Mouse (Mus musculus) CD4-positive, CD25-positive, alpha-beta regulatory T cell, adult 4 months (primary cell): ENCODE measurements around the gene Msantd2. TPM values are rescaled to one million over a fixed set of nuclear protein-coding genes. Genes with fewer than 3 reads are reported as not detected.

Experiments
- ATAC-seq: one replicate; pipeline ENCODE4 v1.8.0; 2017
- polyA plus RNA-seq, 2 experiments: library from polyadenylated mRNA; unstranded; fragments of 100-300 nt; shearing (Covaris generic); gene quantifications; one replicate each; pipeline ENCODE4 v1.2.1; 2017

Msantd2 gene
- polyA plus RNA-seq, 2 experiments from 2014 or later, result 8.3 to 13.7 TPM

- peak; percentile 20 for ATAC-seq
Observed at GRCm38 (mm10) chr9:37504348-37504747, 15.2 kb downstream of the Msantd2 start.

- ATAC-seq, result no peak
Observed at GRCm38 (mm10) chr9:37506023-37506422, 16.9 kb downstream of the Msantd2 start.

GRCm38 (mm10) chr9:37512097-37512496, 23.0 kb downstream of the Msantd2 start:
- ATAC-seq, result no peak

- ATAC-seq, result no peak
Observed at GRCm38 (mm10) chr9:37514456-37514855, 25.3 kb downstream of the Msantd2 start.

- no peak for ATAC-seq
Observed at GRCm38 (mm10) chr9:37517467-37517866, 28.3 kb downstream of the Msantd2 start.

- ATAC-seq, result no peak
Observed at GRCm38 (mm10) chr9:37518991-37519390, 29.9 kb downstream of the Msantd2 start.

GRCm38 (mm10) chr9:37519995-37520394, 30.9 kb downstream of the Msantd2 start:
- ATAC-seq, result no peak

GRCm38 (mm10) chr9:37525461-37525860, 36.3 kb downstream of the Msantd2 start:
- ATAC-seq, result no peak

GRCm38 (mm10) chr9:37526443-37527395, 37.6 kb downstream of the Msantd2 start:
- ATAC-seq, result no peak

- ATAC-seq, result no peak
Observed at GRCm38 (mm10) chr9:37527396-37528224, 38.5 kb downstream of the Msantd2 start, which contains the start of gene Esam. TSS of gene Esam (plus strand) at chr9:37528078.

- no peak for ATAC-seq
Observed at GRCm38 (mm10) chr9:37528225-37528970, 39.3 kb downstream of the Msantd2 start.

- ATAC-seq, result peak; percentile 45
Observed at GRCm38 (mm10) chr9:37530031-37530887, 41.1 kb downstream of the Msantd2 start.

GRCm38 (mm10) chr9:37530888-37531705, 42.0 kb downstream of the Msantd2 start:
- ATAC-seq, result no peak

GRCm38 (mm10) chr9:37536851-37537250, 47.7 kb downstream of the Msantd2 start:
- no peak for ATAC-seq

- ATAC-seq, result no peak
Observed at GRCm38 (mm10) chr9:37537658-37538250, 48.6 kb downstream of the Msantd2 start.

- ATAC-seq, result no peak
Observed at GRCm38 (mm10) chr9:37539170-37540025, 50.3 kb downstream of the Msantd2 start, which contains the start of gene Vsig2. TSS of gene Vsig2 (plus strand) at chr9:37539255.

- ATAC-seq, result no peak
Observed at GRCm38 (mm10) chr9:37540226-37540625, 51.1 kb downstream of the Msantd2 start.

GRCm38 (mm10) chr9:37540701-37541575, 51.8 kb downstream of the Msantd2 start:
- ATAC-seq, result no peak
